Mouse (Mus musculus): ENCODE measurements around the gene Cyb561. TPM values are rescaled to one million over a fixed set of nuclear protein-coding genes. Genes with fewer than 3 reads are reported as not detected.

Gene Cyb561
- polyA plus RNA-seq, 1 experiment from 2014 or later: 35.5 TPM

GRCm38 (mm10) chr11:105969516-105969915, 16.4 kb upstream of the Cyb561 start:
- H3K4me1 ChIP-seq (replicated peaks): peaks cover 16% of the 10 kb centered on the region
- no peak overlapping the region for H3K4me2 ChIP-seq (replicated peaks)
- H3K27me3 ChIP-seq: peaks cover 50% of the 10 kb centered on the region
- H3K36me3 ChIP-seq: no peaks in the 10 kb centered on the region
- no peak overlapping the region for H3K9ac ChIP-seq (replicated peaks)
- H3K27ac ChIP-seq: no peak overlapping the region
- no peak for ATAC-seq
- H3K9me3 ChIP-seq: no peaks in the 10 kb centered on the region
- H3K4me3 ChIP-seq (replicated peaks): no peak overlapping the region
- 42% methylated on average over 1 of the region's 1 CpGs for WGBS

GRCm38 (mm10) chr11:105968948-105969347, 15.8 kb upstream of the Cyb561 start:
- WGBS: 47% methylated on average over 10 of the region's 10 CpGs
- Histone ChIP-seq H3K9me3 (no peaks in the 10 kb centered on the region), H3K4me2 (replicated peaks) (peak overlapping the region; percentile 88), H3K9ac (replicated peaks) (peak overlapping the region; percentile 63), H3K4me3 (replicated peaks) (no peak overlapping the region), H3K4me1 (replicated peaks) (peaks cover 16% of the 10 kb centered on the region), H3K27me3 (peaks cover 50% of the 10 kb centered on the region), H3K27ac (no peak overlapping the region), H3K36me3 (no peaks in the 10 kb centered on the region)
- no peak for ATAC-seq

GRCm38 (mm10) chr11:105967741-105968574, 14.8 kb upstream of the Cyb561 start, which contains the start of gene Ace:
TSS of gene Ace (plus strand) at chr11:105967945.
- Histone ChIP-seq H3K9me3 (no peaks in the 10 kb centered on the region), H3K27me3 (peaks cover 50% of the 10 kb centered on the region), H3K4me3 (replicated peaks) (peak within 1 kb of the TSS; percentile 56), H3K4me1 (replicated peaks) (peaks cover 16% of the 10 kb centered on the region), H3K27ac (no peak within 1 kb of the TSS), H3K36me3 (no peaks in the 10 kb centered on the region), H3K9ac (replicated peaks) (peak within 1 kb of the TSS; percentile 63), H3K4me2 (replicated peaks) (peak within 1 kb of the TSS; percentile 88)
- peak; percentile 82 for ATAC-seq
- under 1% methylated on average over 75 of the region's 76 CpGs for WGBS

GRCm38 (mm10) chr11:105966288-105966687, 13.2 kb upstream of the Cyb561 start:
- ATAC-seq: no peak
- no peak overlapping the region for H3K9ac ChIP-seq (replicated peaks)
- H3K9me3 ChIP-seq: no peaks in the 10 kb centered on the region
- H3K4me1 ChIP-seq (replicated peaks): peaks cover 16% of the 10 kb centered on the region
- no peak overlapping the region for H3K27ac ChIP-seq
- H3K4me3 ChIP-seq (replicated peaks): no peak overlapping the region
- 73% methylated on average over 4 of the region's 4 CpGs for WGBS
- H3K36me3 ChIP-seq: no peaks in the 10 kb centered on the region
- H3K4me2 ChIP-seq (replicated peaks): no peak overlapping the region
- H3K27me3 ChIP-seq: peaks cover 50% of the 10 kb centered on the region

GRCm38 (mm10) chr11:105964691-105965090, 11.6 kb upstream of the Cyb561 start:
- WGBS: 74% methylated on average over 5 of the region's 5 CpGs
- Histone ChIP-seq H3K4me3 (replicated peaks) (no peak overlapping the region), H3K9ac (replicated peaks) (no peak overlapping the region), H3K36me3 (no peaks in the 10 kb centered on the region), H3K4me2 (replicated peaks) (no peak overlapping the region), H3K4me1 (replicated peaks) (peaks cover 16% of the 10 kb centered on the region), H3K9me3 (no peaks in the 10 kb centered on the region), H3K27me3 (peaks cover 37% of the 10 kb centered on the region), H3K27ac (no peak overlapping the region)
- ATAC-seq: no peak

GRCm38 (mm10) chr11:105959355-105959754, 6.2 kb upstream of the Cyb561 start:
- Histone ChIP-seq H3K4me3 (replicated peaks) (no peak overlapping the region), H3K27me3 (no peaks in the 10 kb centered on the region), H3K27ac (no peak overlapping the region), H3K9ac (replicated peaks) (no peak overlapping the region; the same call in 1 of the 2 replicates), H3K9me3 (no peaks in the 10 kb centered on the region), H3K4me1 (replicated peaks) (no peaks in the 10 kb centered on the region), H3K36me3 (no peaks in the 10 kb centered on the region), H3K4me2 (replicated peaks) (no peak overlapping the region)
- no peak for ATAC-seq
- WGBS: 58% methylated on average over 17 of the region's 17 CpGs

GRCm38 (mm10) chr11:105958566-105958965, 5.4 kb upstream of the Cyb561 start:
- Histone ChIP-seq H3K4me3 (replicated peaks) (no peak overlapping the region), H3K27me3 (no peaks in the 10 kb centered on the region), H3K27ac (no peak overlapping the region), H3K4me2 (replicated peaks) (no peak overlapping the region), H3K9ac (replicated peaks) (no peak overlapping the region), H3K36me3 (no peaks in the 10 kb centered on the region), H3K4me1 (replicated peaks) (no peaks in the 10 kb centered on the region), H3K9me3 (no peaks in the 10 kb centered on the region)
- WGBS: 68% methylated on average over 1 of the region's 1 CpGs
- ATAC-seq: no peak

GRCm38 (mm10) chr11:105957501-105957900, 4.4 kb upstream of the Cyb561 start:
- H3K36me3 ChIP-seq: no peaks in the 10 kb centered on the region
- ATAC-seq: no peak
- no peak overlapping the region for H3K4me3 ChIP-seq (replicated peaks)
- no peak overlapping the region for H3K9ac ChIP-seq (replicated peaks)
- no peaks in the 10 kb centered on the region for H3K9me3 ChIP-seq
- no peaks in the 10 kb centered on the region for H3K27me3 ChIP-seq
- H3K4me2 ChIP-seq (replicated peaks): no peak overlapping the region
- 40% methylated on average over 6 of the region's 6 CpGs for WGBS
- H3K27ac ChIP-seq: no peak overlapping the region
- H3K4me1 ChIP-seq (replicated peaks): no peaks in the 10 kb centered on the region

GRCm38 (mm10) chr11:105955815-105956430, 2.8 kb upstream of the Cyb561 start:
- 91% methylated on average over 28 of the region's 28 CpGs for WGBS
- no peak for ATAC-seq

GRCm38 (mm10) chr11:105953402-105953801, 266 bp upstream of the Cyb561 start:
- Histone ChIP-seq H3K4me3 (replicated peaks) (no peak overlapping the region), H3K9me3 (no peaks in the 10 kb centered on the region), H3K9ac (replicated peaks) (no peak overlapping the region), H3K36me3 (no peaks in the 10 kb centered on the region), H3K27me3 (no peaks in the 10 kb centered on the region), H3K27ac (no peak overlapping the region), H3K4me2 (replicated peaks) (no peak overlapping the region), H3K4me1 (replicated peaks) (no peaks in the 10 kb centered on the region)
- WGBS: 91% methylated on average over 6 of the region's 6 CpGs
- no peak for ATAC-seq

More at GRCm38 (mm10) chr11:105955815-105956430, 2.8 kb upstream of the Cyb561 start:
- Histone ChIP-seq H3K36me3 (no peaks in the 10 kb centered on the region), H3K27ac (no peak overlapping the region), H3K27me3 (no peaks in the 10 kb centered on the region), H3K4me2 (replicated peaks) (no peak overlapping the region), H3K9me3 (no peaks in the 10 kb centered on the region), H3K4me3 (replicated peaks) (no peak overlapping the region), H3K9ac (replicated peaks) (no peak overlapping the region), H3K4me1 (replicated peaks) (no peaks in the 10 kb centered on the region)

GRCm38 (mm10) chr11:105952111-105952510, 1.0 kb downstream of the Cyb561 start:
- Histone ChIP-seq H3K4me1 (replicated peaks) (no peaks in the 10 kb centered on the region), H3K27ac (no peak overlapping the region), H3K27me3 (no peaks in the 10 kb centered on the region), H3K4me2 (replicated peaks) (no peak overlapping the region), H3K9ac (replicated peaks) (no peak overlapping the region), H3K36me3 (no peaks in the 10 kb centered on the region), H3K9me3 (no peaks in the 10 kb centered on the region), H3K4me3 (replicated peaks) (no peak overlapping the region)
- WGBS: 85% methylated on average over 9 of the region's 9 CpGs
- ATAC-seq: no peak

- Histone ChIP-seq H3K9ac (replicated peaks) (no peak overlapping the region), H3K27ac (no peak overlapping the region), H3K4me1 (replicated peaks) (no peaks in the 10 kb centered on the region), H3K27me3 (no peaks in the 10 kb centered on the region), H3K36me3 (no peaks in the 10 kb centered on the region), H3K9me3 (no peaks in the 10 kb centered on the region), H3K4me3 (replicated peaks) (no peak overlapping the region), H3K4me2 (replicated peaks) (no peak overlapping the region)
- 37% methylated on average over 3 of the region's 3 CpGs for WGBS
- ATAC-seq: no peak
These were observed 1.5 kb downstream of the Cyb561 start for GRCm38 (mm10) chr11:105951601-105952044.

All from midbrain, embryonic 13.5 days (tissue).